Mouse (Mus musculus): Measurements from ENCODE around the gene Cmss1.

- no peak for TF ChIP-seq CTCF (IDR thresholded peaks at IDR 0.05; ENCODE audit: borderline replicate concordance, extremely low read depth, insufficient read depth, insufficient read length)
- no peak for TF ChIP-seq POLR2A (IDR thresholded peaks at IDR 0.05; ENCODE audit: borderline replicate concordance, extremely low read depth, insufficient read depth, insufficient read length, poor library complexity, severe bottlenecking)
These were observed 336.9 kb downstream of the Cmss1 start for GRCm38 (mm10) chr16:57269751-57270150.
